ENCODE assay signal across 8 mouse cellular contexts in the genomic region with DNA sequence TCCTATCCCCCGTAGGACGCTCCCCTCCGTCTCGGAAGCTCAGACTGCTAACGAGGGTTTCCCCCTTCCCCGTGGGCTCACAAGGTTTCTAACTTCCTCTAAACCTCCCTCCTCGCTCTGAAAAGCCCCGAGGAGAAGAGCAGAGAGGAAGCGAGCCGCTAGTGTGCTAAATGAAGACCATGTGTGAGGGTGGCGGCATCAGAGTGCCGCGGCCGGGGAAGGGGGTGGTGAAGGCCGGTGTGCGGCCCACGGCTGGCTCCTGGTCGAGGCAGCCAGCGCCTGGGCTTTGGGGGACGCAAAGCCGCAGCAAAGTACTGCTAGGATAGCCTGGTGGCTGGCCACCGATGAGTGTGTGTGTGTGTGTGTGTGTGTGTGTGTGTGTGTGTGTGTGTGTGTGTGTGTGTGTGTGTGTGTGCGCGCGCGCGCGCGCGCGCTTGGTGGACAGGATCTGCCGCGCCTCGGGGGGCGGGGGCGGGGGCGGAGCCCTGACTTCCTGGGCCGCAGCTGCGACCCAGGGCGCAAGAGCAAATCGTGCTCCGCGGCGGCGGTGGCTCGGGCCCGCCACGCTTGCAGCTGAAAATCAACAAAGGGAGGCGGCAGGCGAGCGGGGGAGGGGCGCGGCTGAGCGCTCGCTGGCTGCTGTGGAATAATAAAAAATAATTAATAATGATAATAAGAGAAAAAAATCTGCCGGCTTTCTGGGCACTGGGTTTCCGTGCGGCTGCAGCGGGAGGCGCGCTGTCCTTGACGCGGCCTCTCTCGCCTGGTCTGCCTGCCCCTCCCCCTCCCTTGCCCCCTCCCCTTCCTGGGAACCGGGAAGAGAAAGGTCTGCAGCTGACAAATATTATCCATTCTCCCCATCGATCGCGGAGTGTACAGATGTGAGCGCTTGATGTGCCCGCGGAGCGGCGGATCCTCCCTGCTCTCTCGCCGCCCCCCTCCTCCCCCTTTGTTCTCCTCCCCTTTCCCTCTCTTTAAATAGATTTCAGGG. TPM values are rescaled to one million over a fixed set of nuclear protein-coding genes. Genes with fewer than 3 reads are reported as not detected.
A peak's percentile ranks its signal among the peaks of the same experiment; 100 is the strongest.
DNase-seq lines count a peak whose midpoint lies in the region; ATAC-seq and TF ChIP-seq lines count a peak whose summit lies in the region.

No protein-coding gene starts in this region.

- peak; percentile 55 for DNase-seq in 3T3-L1 (ENCODE audit: low read depth, low spot score)
- DNase-seq in CD4-positive helper T cell, adult 2 months (ENCODE audit: low read depth, low spot score), result peak; percentile 88
- DNase-seq in brain, embryonic 14.5 days (ENCODE audit: low read depth), result peak; percentile 91
- peak; percentile 77 for DNase-seq in gastrocnemius, postnatal 14 days
- no peak for DNase-seq in frontal cortex, adult 2 months (ENCODE audit: extremely low spot score in 1 of 2, low spot score in 1 of 2)

- TF ChIP-seq POLR2A in brain, embryonic 14.5 days (IDR thresholded peaks at IDR 0.05; ENCODE audit: borderline replicate concordance, extremely low read depth, insufficient read depth, insufficient read length, poor library complexity, severe bottlenecking), result peak; percentile 17; the same call in 1 of the 2 replicates
- TF ChIP-seq POLR2A in olfactory bulb, adult 2 months (IDR thresholded peaks at IDR 0.05; ENCODE audit: insufficient read depth, low read depth, low read length), result no peak

- no peak for TF ChIP-seq CTCF in brain, embryonic 14.5 days (IDR thresholded peaks at IDR 0.05; ENCODE audit: borderline replicate concordance, extremely low read depth, insufficient read depth, insufficient read length)
- no peak for TF ChIP-seq CTCF in olfactory bulb, adult 2 months (IDR thresholded peaks at IDR 0.05; ENCODE audit: insufficient read depth, low read depth, low read length)

- H3K4me1 ChIP-seq in lung, embryonic 15.5 days, result peaks cover 47% of the 10 kb centered on the region
- H3K4me1 ChIP-seq in olfactory bulb, adult 2 months (ENCODE audit: control insufficient read depth, insufficient read depth, low read length), result peaks cover 44% of the 10 kb centered on the region

- H3K27ac ChIP-seq in lung, embryonic 15.5 days, result peak overlapping the region; percentile 87
- peak overlapping the region; percentile 94 for H3K27ac ChIP-seq in olfactory bulb, adult 2 months (ENCODE audit: insufficient read depth, low read depth, low read length)

- ATAC-seq in inflammation-experienced regulatory T-cells, adult 6 months, result peak; percentile 73
- ATAC-seq in lung, embryonic 15.5 days (ENCODE audit: borderline replicate concordance, extremely low read depth, low FRiP score, low TSS enrichment), result peak; percentile 40; the same call in 1 of the 2 replicates

- no peaks in the 10 kb centered on the region for H3K9me3 ChIP-seq in lung, embryonic 15.5 days

- H3K9ac ChIP-seq in lung, embryonic 15.5 days, result peak overlapping the region; percentile 32

- peak overlapping the region; percentile 38 for H3K4me3 ChIP-seq in lung, embryonic 15.5 days
- H3K4me3 ChIP-seq in olfactory bulb, adult 2 months (ENCODE audit: insufficient read depth, low read depth, low read length), result peak overlapping the region; percentile 54

- H3K4me2 ChIP-seq in lung, embryonic 15.5 days, result peak overlapping the region; percentile 86

- 2% methylated on average over 35 of the region's 75 CpGs for WGBS in lung, embryonic 15.5 days
- 6% methylated on average over 72 of the region's 75 CpGs for WGBS in olfactory bulb, adult 2 months

- H3K27me3 ChIP-seq in lung, embryonic 15.5 days, result peaks cover 83% of the 10 kb centered on the region

- H3K36me3 ChIP-seq in lung, embryonic 15.5 days, result no peaks in the 10 kb centered on the region

- intact Hi-C loops in gastrocnemius, postnatal 14 days (cut with DNase I; ENCODE audit: low total_unique reads), result no loop called here

RNA-seq across cellular contexts. Expression of gene Bcor, which starts 24.7 kb away (rescaled TPM):
- 18.3 and 29.3 TPM in 2 replicates for polyA plus RNA-seq in brain, embryonic 14.5 days (2012; rRNA removed)
- total RNA-seq in gastrocnemius, postnatal 14 days (2021), result 10 to 100 TPM; 14.7 to 20.1 TPM
- 10 to 100 TPM; 15.1 to 28.3 (median 23.8) TPM for polyA plus RNA-seq in inflammation-experienced regulatory T-cells, adult 6 months (2017; shearing (Covaris generic))
- 20.1 and 20.8 TPM in 2 replicates for polyA plus RNA-seq in lung, embryonic 15.5 days (2015; fragmentation: Nextera tagmentation; extraction: Ambion mirVana)
- not detected in 2 replicates for polyA plus RNA-seq in olfactory bulb, adult 2 months (2012; ENCODE audit: insufficient read depth, insufficient read length, low replicate concordance, missing spikeins)
- polyA plus RNA-seq in frontal cortex, adult 2 months (2012; rRNA removed), result 13.9 and 17.2 TPM in 2 replicates

Comparison
In these comparisons a context has a peak if more than half of its experiments do, and no peak if none do; other contexts are left out.
1. DNase-seq: peak in 3T3-L1 (single experiment), CD4-positive helper T cell, adult 2 months (single experiment), brain, embryonic 14.5 days (single experiment) and gastrocnemius, postnatal 14 days (single experiment); none in frontal cortex, adult 2 months (0 of 2).